Mouse (Mus musculus): Measurements from ENCODE around the gene Grb2.

Gene Grb2

DNA sequence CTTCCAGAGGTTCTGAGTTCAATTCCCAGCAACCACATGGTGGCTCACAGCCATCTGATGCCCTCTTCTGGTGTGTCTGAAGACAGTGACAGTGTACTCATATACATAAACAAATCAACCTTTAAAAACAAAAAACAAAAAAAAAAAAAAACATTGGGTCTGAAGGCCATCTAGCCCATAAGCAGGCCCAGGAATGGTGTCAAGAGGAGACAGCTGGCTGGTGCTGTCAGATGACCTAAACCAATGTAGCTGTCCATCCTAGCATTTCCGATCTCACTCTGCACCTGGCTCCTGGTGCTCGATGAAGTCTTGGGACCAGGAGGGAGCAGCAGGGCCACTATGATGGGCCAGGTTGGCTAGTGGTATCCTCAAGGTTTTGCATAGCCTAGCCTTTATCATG lies 65.7 kb downstream of the Grb2 start:
- DNase-seq = no peak

DNA sequence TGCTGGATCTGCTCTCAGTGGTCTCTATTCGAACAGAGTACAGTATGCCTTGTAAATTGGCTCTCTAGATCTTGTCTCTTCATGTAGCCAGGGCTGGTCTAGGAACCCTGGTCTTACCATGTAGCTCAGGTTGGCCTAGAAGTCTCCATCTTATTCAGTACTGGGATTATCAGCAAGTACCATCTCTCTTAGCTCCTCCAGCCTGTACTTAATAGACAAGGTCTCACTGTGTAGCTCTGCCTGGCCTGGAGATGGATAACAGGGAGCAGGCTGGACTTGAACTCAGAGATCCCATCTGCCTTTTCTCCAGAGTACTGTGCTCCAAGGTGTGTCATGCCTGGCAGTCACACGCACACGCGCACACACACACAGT lies 66.7 kb downstream of the Grb2 start:
- DNase-seq = no peak

DNA sequence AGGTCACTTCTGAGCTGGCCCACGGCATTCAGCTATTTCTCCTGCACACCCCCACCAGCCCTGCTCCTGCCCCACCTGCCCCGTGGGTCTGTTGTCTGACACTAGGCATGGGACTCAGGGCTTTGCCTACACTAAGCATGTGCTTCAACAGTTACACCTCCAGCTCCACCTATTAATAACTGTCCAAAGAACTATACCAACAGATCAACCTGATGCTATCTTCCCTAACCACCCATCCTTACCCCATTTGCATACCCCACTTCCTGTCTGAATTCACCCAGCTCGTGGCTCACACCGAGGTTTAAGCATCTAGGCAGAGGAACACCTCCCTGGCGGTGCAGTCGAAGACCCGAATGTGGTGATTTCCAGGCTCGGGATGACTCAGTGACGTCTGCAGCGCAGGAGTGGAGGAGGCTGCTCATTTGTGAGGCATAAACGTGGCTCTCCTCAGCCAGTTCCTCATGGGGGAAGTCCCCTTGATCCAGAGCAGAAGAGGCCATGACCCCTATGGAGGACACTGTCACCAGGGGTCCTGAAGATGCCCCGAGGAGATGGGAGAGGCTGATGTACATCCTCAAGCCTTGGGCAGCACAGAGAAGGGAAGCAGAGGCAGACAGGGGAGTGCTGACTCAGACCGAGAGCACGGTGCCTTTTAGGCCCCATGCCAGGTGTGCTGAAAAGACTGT lies 67.3 kb downstream of the Grb2 start:
- peak; percentile 40 for DNase-seq

DNA sequence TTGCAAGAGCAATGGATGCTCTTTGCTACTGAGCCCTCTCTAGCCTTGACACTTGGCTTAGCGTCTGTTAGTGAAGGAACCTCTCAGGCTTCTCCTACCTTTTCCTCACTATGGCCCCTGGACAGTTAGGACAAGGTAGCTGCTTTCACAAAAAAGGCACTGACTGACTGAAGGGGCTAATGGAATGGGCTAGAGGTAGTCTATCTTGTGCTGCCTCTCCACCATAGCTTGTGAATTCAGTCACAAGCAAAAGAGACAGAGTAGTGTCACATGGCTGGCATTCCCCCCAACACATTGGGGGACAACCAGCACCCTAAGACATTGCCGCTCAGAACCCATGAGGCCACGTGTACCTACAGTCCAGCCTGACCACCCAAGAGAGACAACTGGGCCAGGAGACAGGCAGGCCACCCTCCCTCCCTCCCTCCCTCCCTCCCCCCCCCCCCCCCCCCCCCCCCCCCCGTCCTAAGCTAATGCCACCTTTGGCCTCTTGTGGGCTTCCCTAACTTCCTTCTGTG lies 68.0 kb downstream of the Grb2 start:
- no peak for DNase-seq

DNA sequence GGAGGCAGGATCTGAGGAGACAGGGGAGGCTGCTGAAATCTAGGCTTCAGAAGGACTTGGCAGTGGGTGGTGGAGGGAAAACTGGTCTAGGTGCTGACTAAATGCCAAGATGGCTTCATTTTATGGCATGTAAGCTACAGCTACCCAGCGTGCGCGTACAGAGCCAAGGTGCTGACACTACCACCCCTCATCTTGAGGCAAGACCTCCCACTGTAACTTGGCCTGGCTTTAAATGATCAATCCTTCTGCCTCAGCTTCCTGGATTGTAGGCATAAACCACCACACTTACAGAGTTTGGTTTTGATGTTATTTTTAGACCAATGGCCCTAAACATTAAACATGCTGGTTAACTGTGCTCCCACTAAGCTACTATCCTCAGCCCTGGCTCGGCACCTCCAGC lies 68.9 kb downstream of the Grb2 start:
- no peak for DNase-seq

DNA sequence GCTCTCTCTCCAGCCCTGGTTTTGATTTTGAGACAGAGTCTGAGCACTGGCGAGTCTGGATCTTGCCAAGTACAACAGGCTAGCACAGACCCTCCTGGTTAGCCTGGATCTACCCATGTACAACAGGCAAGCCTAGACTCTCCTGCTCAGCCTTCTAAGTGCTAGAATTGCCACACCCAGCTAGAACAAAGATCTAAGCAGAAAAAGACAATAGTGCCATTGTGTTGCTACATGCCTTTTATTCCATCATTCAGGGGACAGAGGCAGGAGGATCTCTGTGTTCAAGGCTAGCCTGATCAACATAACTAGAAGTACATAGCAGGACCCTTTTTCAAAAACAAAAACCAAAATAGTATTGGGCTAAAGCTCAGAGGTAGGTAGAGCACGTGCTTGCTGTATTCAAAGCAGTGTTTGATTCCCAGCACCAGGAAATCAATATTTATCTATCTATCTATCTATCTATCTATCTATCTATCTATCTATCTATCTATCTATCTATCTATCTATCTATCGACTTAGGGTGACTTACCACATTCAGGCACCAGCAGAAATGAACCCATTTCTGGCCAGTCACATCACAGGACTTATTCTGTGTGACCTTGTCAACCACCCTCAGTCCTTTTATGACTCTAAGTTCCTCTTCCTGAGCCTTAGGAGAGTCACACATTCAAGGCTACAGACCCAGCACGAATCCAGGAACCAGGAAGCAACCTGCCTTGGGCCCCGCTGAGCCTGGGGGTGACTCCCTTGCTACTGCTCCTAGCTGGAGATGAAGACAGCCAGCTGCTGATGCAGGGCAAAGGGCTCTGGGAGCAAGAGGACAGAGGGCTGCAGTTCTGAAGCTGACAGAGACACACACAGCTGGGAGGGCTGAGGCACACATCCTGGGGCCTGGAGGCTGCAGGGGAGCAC lies 69.6 kb downstream of the Grb2 start:
- no peak for DNase-seq

DNA sequence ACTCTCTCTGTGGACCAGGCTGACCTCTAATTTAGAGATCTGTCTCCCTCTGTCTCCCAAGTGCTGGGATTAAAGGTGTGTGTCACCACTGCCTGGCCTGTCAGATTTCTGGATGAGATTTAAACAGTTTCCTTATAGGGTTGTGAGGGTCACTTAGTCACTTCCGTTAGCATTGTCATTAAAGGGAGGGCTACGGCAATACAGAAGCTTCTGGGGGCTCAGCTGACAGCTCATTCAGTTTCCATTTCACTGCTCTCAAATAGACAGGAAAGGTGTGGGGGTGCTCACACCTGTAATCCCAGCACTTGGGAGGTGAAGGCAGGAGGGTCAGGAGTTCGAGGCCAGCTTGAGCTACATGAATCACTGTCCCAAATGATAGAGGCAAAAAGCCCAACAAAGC lies 71.4 kb downstream of the Grb2 start:
- no peak for DNase-seq

DNA sequence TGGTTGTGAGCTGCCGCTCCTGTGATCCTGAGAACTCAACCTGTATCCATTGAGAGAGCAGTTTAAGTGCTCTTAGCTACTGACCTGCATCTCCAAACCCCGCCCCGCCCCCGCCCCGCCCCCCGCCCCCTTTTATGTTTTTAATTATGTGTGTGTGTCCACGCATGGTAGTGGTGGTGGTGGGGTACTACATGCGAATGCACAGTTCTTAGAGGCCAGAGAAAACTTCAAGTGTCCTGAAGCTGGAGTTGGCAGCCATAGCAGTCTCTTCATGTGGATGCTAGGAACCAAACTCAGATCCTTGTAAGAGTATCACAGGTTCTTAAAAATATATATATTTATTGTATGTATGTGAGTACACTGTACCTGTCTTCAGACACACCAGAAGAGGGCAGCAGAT lies 72.9 kb downstream of the Grb2 start:
- DNase-seq = no peak

DNA sequence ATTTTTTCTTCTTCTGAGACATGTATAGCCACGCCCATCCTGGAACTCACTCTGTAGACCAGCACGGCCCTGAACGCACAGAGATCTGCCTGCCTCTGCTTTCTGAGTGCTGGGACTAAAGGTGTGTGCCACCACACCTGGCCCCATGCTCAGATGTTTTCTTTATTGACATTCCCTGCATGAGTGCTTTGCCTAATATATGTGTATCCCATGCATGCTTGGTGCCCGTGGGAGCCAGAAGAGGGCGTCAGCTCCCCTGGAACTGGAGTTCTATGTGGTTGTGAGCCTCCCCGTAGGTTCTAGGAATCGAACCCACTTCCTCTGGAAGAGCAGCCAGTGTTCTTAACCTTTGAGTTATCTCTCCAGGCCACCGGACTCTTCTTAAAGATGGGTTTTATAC lies 73.4 kb downstream of the Grb2 start:
- DNase-seq = no peak

DNA sequence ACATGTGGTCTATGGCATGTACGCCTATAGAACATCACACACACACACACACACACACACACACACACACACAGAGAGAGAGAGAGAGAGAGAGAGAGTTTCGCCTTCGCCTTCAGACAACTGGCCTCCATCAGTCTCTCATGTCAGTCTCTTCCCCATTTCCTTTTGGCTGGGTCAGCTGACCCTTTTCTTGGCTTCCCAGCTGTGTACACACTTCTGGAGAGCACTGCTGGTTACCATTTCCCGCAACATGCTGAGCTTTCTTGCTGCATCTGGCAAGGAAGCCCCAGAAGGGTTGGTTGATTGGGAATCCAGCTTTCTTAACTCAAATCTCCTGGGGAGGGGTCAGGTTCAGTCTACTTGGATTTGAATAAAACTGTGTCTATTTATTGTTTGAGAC lies 74.3 kb downstream of the Grb2 start:
- no peak for DNase-seq

DNA sequence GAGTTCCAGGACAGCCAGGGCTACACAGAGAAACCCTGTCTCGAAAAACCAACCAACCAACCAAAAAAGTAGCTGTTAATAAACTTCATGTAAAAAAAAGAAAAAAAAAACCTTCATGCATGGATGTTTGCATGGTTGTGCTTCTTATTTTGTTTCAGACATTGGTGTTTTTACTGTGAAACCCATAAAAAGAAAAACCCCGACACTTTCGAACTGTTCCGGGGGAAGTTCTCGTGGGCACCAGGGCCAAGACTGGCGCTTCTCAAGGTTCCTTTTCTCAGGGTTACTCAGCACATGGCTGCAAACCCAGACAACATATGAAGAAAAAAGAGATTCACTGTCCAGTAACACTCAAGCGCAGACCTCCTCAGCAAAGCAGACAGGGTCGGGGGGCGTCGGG lies 75.5 kb downstream of the Grb2 start:
- no peak for DNase-seq

DNA sequence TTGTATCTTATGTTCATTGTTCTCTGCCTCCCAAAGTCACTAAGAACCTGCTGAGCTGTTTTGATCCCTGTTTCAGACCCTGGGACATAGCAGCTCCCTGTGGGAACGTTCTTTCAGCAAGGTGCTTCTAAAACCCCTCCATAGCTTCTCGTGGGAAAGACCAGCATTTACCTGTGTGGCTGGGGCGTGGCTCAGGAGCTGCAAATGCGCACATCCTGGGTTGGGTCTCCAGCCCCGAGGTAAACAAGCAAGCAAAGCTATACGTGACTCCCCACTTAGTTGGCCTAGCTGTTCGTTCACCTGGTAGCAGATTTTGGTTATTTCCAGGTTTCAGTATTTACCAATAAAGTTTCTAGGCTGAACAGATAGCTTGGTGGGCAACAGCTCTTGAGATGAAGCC lies 76.2 kb downstream of the Grb2 start:
- DNase-seq = no peak

DNA sequence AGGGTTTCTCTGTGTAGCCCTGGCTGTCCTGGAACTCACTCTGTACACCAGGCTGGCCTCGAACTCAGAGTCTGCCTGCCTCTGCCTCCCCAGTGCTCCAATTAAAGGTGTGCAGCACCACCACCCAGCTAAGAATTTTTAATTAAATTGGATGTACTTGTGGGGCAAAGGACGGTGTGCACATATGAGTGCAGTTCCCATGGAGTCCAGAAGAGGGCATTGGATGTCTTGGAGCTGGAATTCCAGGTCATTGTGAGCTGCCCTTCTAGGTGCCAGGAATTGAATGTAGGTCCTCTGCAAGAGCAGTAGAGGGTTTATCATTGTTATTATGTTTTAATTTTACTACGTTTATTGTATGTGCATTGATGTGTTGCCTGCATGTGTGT lies 76.9 kb downstream of the Grb2 start:
- DNase-seq = no peak

DNA sequence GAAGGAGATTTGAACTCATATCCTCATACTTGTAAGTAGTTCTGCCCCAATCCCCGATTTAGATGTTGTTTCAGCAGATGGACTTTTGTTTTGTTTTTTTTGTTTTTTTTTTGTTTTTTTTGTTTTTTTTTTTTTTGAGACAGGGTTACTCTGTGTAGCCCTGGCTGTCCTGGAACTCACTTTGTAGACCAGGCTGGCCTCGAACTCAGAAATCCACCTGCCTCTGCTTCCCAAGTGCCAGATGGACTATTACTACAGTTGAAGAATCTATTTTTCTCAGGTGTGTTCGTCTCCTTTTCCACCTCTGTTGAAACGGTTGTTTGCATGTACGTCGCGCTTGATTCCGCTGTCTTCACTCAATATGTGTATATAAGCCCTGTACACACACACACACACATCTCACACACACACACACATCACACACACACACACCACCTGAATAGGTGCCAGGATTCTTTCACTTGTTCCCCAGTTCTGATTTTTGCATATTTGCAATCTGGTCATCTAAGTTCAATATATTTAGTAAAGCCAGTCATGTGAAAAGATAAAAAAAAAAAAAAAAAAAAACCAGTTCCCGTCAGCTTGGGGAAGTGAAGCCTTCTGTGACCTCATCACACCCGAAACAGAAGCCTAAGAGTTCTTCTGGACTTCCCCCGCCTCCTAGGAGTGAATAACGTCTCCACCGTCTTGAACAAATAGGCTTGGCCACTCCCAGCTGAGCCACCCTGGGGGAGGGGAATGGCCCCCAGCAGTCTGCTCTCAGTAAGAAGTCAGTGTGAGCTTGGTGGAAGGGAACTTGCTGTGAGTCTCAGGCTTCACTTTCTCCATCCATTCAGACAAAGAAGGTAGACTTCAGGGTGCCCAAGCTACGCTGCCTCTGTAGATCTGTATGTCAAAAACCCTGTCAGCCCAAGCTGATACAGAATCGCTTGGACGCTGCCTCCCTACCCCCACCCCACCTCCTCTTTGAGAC lies 77.6 kb downstream of the Grb2 start:
- no peak for DNase-seq

DNA sequence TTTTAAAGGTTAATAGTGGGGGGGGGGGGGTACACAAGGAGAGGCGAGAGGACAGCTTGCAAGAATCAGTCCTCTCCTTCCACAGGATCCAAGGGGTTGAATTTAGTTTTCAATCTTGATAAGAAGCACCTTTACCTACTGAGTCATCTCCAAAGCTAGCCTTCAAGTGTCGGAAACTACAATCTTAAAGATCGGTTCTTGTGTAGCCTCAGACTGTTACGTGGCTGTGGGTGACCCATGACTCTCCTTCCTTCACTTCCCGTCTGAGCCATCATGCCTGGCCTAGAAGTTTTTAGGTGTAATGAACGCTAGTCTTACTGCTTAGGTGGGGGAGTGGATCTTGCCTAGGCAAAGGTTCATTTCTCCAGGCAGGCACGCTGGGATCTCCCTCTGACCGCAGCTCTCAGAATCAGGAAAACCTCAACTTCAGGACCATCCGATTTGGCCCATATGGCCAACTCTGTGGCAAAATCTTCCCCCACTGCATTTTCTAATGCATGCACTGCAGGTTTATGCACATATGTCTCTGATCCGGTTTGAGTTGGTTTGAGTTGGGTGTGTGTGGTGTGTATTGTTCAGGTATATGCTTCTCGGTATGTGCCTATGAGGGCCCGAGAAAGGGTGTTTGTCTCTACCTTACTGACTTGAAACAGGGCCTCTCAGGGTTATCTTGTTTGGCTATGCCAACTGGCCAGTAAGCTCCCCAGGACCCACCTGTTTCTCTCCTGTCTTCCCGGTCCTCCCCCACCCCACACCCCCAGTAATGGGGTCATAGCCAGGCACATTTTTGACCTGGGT lies 78.5 kb downstream of the Grb2 start:
- no peak for DNase-seq

DNA sequence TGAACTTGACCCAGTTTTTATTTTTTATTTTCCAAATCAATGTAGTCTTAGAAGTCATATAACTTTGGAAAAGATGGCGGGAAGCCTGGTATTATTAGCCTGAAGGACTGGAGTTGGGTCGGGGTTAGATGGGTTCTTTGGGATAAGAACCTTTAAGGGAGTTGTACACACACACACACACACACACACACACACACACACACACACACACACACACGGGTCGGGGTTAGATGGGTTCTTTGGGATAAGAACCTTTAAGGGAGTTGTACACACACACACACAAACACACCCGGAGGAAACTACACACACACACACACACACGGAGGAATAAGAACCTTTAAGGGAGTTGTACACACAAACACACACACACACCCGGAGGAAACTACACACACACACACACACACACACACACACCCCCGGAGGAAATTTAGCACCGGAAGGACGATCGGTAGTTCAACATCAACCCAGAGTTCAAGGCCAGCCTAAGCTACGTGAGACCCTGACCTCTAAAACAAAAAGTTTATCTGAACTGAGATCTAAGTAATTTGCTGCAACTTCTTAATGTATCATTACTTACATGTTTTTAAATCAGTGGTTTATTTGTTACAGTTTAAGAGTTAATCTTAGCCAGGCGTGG lies 79.8 kb downstream of the Grb2 start:
- no peak for DNase-seq

DNA sequence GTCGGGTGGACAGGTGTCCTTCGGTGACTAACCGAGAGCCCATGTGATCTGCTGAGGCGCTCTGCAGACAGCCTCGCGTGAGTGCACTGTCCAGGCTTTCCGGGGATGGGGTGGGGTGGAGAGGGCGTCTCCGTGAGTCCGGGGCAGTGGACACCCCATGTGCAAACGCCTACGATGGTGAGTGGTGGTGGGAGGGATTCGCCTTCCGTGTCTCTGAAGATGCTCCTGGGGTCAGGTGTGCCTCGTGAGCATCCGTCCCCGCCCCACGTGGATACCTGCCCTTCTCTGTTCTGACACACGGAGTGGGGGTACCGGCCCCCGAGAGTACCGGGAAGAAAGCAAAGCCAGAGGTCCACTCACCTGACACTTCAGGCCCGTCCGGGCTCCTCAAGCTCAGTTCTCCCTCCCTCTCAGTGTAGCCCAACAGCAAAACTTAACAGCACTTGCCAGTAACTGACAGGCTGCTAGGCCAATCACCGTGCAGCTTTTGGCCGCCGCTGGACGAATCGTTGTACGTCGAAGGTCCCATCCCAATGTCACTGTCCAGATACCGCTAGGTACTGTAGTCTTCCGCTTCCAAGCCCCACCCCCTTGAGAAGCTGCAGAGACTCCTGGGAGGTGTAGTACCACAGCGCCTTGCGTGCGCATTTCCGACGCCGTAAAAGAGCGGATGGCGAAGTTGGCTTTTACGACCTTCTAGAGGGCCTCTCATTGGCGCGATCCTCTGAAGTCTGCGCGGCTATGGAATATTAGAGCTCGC lies 80.5 kb downstream of the Grb2 start, which contains the start of gene Slc25a19:
Gene Slc25a19 (minus strand): TSS at position 591 of the 760 bp plus-strand sequence.
- peak; percentile 99 for DNase-seq

DNA sequence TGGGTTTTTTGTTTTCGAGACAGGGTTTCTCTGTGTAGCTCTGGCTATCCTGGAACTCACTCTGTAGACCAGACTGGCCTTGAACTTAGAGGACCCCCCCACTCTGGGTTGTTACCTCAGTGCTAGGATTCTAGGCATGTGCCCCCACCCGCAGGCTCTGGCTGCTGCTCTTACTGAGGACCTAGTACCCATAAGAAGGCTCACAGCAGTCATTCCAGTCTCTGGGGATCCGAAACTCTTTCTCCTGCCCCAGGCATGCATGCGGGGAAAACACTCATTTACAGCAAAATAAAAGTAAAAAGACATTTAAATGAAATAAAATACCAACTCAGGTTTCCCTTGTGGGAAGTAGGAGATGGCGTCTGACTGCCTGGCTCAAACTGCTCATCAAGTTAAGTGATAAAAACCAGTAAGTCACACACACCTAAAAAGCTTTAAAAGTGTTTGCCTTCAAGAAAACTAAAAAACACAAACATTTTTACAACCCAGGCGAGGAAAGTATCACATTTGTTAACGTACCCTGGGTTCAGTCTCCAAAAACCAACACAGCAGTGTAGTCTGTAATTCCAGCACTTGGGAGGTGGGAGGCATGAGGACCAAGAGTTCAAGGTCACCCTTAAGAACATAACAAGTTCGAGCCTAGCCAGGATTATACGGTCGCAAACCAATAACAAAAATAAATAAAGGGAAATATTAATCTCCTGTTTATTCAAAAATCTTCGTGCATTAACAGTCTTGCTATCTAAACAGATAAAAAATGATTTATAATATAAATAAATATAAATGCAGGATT lies 81.4 kb downstream of the Grb2 start:
- DNase-seq = no peak

DNA sequence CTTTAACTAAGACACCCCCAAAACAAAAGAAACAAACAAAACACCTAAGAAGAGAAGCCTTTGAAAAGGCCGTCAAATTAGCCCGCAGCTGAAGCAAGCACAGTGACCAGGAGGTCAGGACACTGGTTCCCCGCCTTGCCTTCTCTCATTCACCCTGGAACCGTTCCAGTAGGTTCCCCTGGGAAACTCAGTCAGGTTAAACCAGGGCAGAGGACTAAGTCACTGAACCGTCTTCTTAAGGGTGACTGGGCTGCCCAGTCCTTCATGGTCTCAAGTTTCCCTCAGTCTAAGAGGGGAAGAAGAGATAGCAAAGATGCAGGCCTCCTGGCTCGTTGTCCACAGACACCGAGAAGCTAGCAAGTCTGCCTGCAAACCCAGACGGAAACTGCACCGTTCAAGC lies 82.5 kb downstream of the Grb2 start:
- no peak for DNase-seq

DNA sequence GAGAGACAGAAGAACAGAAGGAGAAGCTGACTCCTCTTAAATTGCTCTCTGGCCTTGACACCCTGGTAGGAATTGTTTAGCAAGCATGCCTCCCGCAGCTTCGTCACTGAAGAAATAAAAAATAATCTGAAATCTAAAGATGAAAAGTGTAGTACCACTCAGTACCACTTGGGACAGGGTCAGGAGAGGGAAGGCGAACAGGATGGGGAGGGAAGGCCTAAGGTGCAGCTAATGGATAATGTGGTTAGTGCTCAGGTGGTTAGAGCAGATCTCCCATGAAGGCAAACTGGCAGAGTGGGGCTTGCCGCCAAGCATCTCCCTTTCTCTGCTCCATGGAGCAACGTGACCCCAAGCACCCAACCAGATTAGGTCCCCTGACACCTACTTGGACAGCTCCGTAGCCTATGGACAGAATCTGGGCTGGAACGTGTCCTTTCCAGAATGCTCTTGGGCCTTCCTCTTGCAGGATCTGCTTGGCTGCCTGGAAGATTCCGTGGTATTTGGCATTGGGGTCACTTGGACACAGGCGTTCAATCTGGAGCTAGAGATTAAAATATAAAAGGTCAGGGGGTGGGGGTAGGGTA lies 84.8 kb downstream of the Grb2 start:
- no peak for DNase-seq
